In genomic region chr5:80611571-80611970, GRCm38 (mm10) we compare ENCODE assay signal across 17 mouse cellular contexts.
"Had no signal": no experiment of that assay in that cellular context is flagged by ENCODE, and none has a peak within 500 bp of the region (broad histone marks: within the 10 kb centered on the region; RNA-seq: fewer than 3 reads in every experiment).

No protein-coding gene starts in this region.

- H3K9ac ChIP-seq: neural tube, embryonic 12.5 days; neural tube, embryonic 13.5 days; neural tube, embryonic 15.5 days; stomach, embryonic 15.5 days had no signal

- H3K27ac ChIP-seq: neural tube, embryonic 12.5 days; neural tube, embryonic 13.5 days; neural tube, embryonic 15.5 days; stomach, embryonic 15.5 days; stomach, postnatal 0 days had no signal

- H3K4me3 ChIP-seq: neural tube, embryonic 12.5 days; neural tube, embryonic 13.5 days; neural tube, embryonic 15.5 days; stomach, embryonic 15.5 days had no signal

- H3K4me2 ChIP-seq: neural tube, embryonic 12.5 days; neural tube, embryonic 13.5 days; neural tube, embryonic 15.5 days; stomach, embryonic 15.5 days had no signal

- DNase-seq: retina, postnatal 1 day; right cerebral cortex, adult 18-20 months; right cerebral cortex, postnatal 14 days; right cerebral cortex, postnatal 25 days; right cerebral cortex, postnatal 4 days; spleen, adult 18-20 months; thymus, adult 18-20 months; thymus, adult 2 months; thymus, postnatal 14 days; thymus, postnatal 25 days; thymus, postnatal 36 days; thymus, postnatal 4 days had no signal

- H3K36me3 ChIP-seq: neural tube, embryonic 12.5 days; neural tube, embryonic 13.5 days; neural tube, embryonic 15.5 days; stomach, embryonic 15.5 days had no signal

- H3K27me3 ChIP-seq: neural tube, embryonic 12.5 days; neural tube, embryonic 13.5 days; neural tube, embryonic 15.5 days; stomach, embryonic 15.5 days had no signal

- H3K4me1 ChIP-seq: neural tube, embryonic 12.5 days; neural tube, embryonic 13.5 days; neural tube, embryonic 15.5 days; stomach, embryonic 15.5 days had no signal

- H3K9me3 ChIP-seq: neural tube, embryonic 12.5 days; neural tube, embryonic 13.5 days; neural tube, embryonic 15.5 days; stomach, embryonic 15.5 days had no signal
